Mouse (Mus musculus): ENCODE data around the gene Ankrd55.

DNA sequence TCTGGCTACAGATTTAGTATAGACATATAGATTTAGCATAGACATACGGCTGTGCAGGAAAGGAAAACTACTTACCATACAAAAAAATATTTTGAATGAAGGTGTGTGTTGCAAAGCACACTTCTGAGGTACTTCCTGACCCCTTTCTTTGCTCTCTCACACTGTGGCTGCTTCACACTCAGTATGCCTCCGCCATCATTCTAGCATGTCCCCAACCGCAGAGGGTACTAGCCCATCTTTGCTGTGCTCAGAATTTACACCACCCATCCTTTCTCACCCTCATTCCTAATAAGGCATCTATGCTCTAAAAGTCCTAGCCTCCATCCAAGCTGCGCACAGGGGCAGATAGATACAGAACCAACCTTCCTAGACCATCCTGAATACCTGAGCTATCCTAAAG, 130.3 kb downstream of the Ankrd55 start:
- TF ChIP-seq ZNF384 (IDR thresholded peaks at IDR 0.05; ENCODE audit: low read depth, low read length) (no peak), CHD2 (IDR thresholded peaks at IDR 0.05; ENCODE audit: low read depth, low read length) (no peak), ZC3H11A (IDR thresholded peaks at IDR 0.05; ENCODE audit: borderline replicate concordance, low read depth, low read length) (no peak), MAFK (IDR thresholded peaks at IDR 0.05; ENCODE audit: insufficient read depth, low read depth, low read length) (no peak), HCFC1 (IDR thresholded peaks at IDR 0.05; ENCODE audit: borderline replicate concordance, insufficient read depth, low read length) (no peak)
